Mouse (Mus musculus) kidney, embryonic 14.5 days (tissue): ENCODE data around the gene Extl1. TPM values are rescaled to one million over a fixed set of nuclear protein-coding genes. Genes with fewer than 3 reads are reported as not detected.

Experiments
- ATAC-seq: fragments of 200-750 bp; cut with Nextera tagmentation; 2 replicates; pipeline ENCODE4 v1.8.0; 2017; ENCODE audit warnings: moderate number of reproducible peaks, mild to moderate bottlenecking, moderate TSS enrichment, moderate library complexity; ENCODE audit not compliant: low FRiP score, low TSS enrichment
- H3K27ac ChIP-seq: fragments of 300-500 bp; sonication (generic); 2 replicates; pipeline ENCODE4 v1.5.1; 2014; ENCODE audit warnings: low read depth, mild to moderate bottlenecking, low read length, moderate library complexity, mixed read lengths
- H3K27me3 ChIP-seq: fragments of 300-500 bp; sonication (generic); 2 replicates; pipeline ENCODE4 v1.6.1; 2014; ENCODE audit warnings: mild to moderate bottlenecking, low read length; ENCODE audit not compliant: control insufficient read depth, insufficient read depth
- H3K36me3 ChIP-seq: fragments of 300-500 bp; sonication (generic); 2 replicates; pipeline ENCODE4 v1.6.1; 2014; ENCODE audit warnings: low read length, mixed read lengths; ENCODE audit not compliant: control insufficient read depth, insufficient read depth
- H3K4me1 ChIP-seq: fragments of 300-500 bp; sonication (generic); 2 replicates; pipeline ENCODE4 v1.6.1; 2014; ENCODE audit warnings: low read length, mixed read lengths; ENCODE audit not compliant: control insufficient read depth, insufficient read depth
- H3K4me2 ChIP-seq: fragments of 300-500 bp; sonication (generic); replicated peaks from 2 replicates; pipeline ENCODE4 v1.6.1; 2014; ENCODE audit warnings: low read depth, mild to moderate bottlenecking, low read length
- H3K4me3 ChIP-seq: fragments of 300-500 bp; sonication (generic); 2 replicates; pipeline ENCODE4 v1.5.1; 2014; ENCODE audit warnings: mild to moderate bottlenecking, low read length
- H3K9ac ChIP-seq: fragments of 300-500 bp; sonication (generic); 2 replicates; pipeline ENCODE4 v1.6.1; 2014; ENCODE audit warnings: low read depth, mild to moderate bottlenecking, low read length, moderate library complexity
- H3K9me3 ChIP-seq: fragments of 300-500 bp; sonication (generic); 2 replicates; pipeline ENCODE4 v1.6.1; 2016; ENCODE audit warnings: low read length; ENCODE audit not compliant: control insufficient read depth
- WGBS: fragments of 180-500 bp; shearing (Covaris S2); extraction: QIAGEN DNeasy Blood & Tissue Kit; methylation state at CpG from one replicate; pipeline ENCODE4 v1.1.7; 2014; 5-methylcytosine and 5-hydroxymethylcytosine counted together
- polyA plus RNA-seq: library from polyadenylated mRNA; unstranded; fragments of >200 nt; fragmentation: Nextera tagmentation; extraction: Ambion mirVana; gene quantifications from 2 replicates; pipeline ENCODE4 v1.2.1, GENCODE M21; 2014

Gene Extl1
- polyA plus RNA-seq, 1 experiment from 2014 or later = 0.23 TPM

GRCm38 (mm10) chr4:134315470-134315869, 68.2 kb downstream of the Extl1 start:
- no peaks in the 10 kb centered on the region; the same call in 1 of the 2 replicates for H3K9me3 ChIP-seq
- H3K4me1 ChIP-seq = peaks cover 4% of the 10 kb centered on the region; the same call in 1 of the 2 replicates
- H3K9ac ChIP-seq = no peak overlapping the region; the same call in 1 of the 2 replicates
- peak overlapping the region; percentile 17 for H3K4me2 ChIP-seq
- H3K27me3 ChIP-seq = no peaks in the 10 kb centered on the region
- H3K27ac ChIP-seq = no peak overlapping the region
- ATAC-seq = no peak
- H3K4me3 ChIP-seq = no peak overlapping the region
- no peaks in the 10 kb centered on the region for H3K36me3 ChIP-seq
- 74% methylated on average over 9 of the region's 9 CpGs for WGBS

- H3K9ac ChIP-seq = no peak within 1 kb of the TSS; the same call in 1 of the 2 replicates
- no peaks in the 10 kb centered on the region for H3K27me3 ChIP-seq
- no peaks in the 10 kb centered on the region; the same call in 1 of the 2 replicates for H3K9me3 ChIP-seq
- ATAC-seq = peak; percentile 55
- H3K4me1 ChIP-seq = peaks cover 4% of the 10 kb centered on the region; the same call in 1 of the 2 replicates
- no peak within 1 kb of the TSS for H3K27ac ChIP-seq
- 12% methylated on average over 11 of the region's 11 CpGs for WGBS
- no peak within 1 kb of the TSS for H3K4me3 ChIP-seq
- peak within 1 kb of the TSS; percentile 17 for H3K4me2 ChIP-seq
- H3K36me3 ChIP-seq = no peaks in the 10 kb centered on the region
These were observed 68.8 kb downstream of the Extl1 start, which contains the start of gene Trim63 for GRCm38 (mm10) chr4:134314876-134315275. Gene Trim63 (plus strand): TSS chr4:134315120.

GRCm38 (mm10) chr4:134314081-134314655, 69.5 kb downstream of the Extl1 start:
- ATAC-seq = 0 out of 2 replicates have a peak, but pooled peaks have one; percentile 23
- H3K9me3 ChIP-seq = no peaks in the 10 kb centered on the region; the same call in 1 of the 2 replicates
- no peak overlapping the region for H3K4me2 ChIP-seq
- H3K4me1 ChIP-seq = peaks cover 4% of the 10 kb centered on the region; the same call in 1 of the 2 replicates
- H3K9ac ChIP-seq = no peak overlapping the region
- H3K27ac ChIP-seq = no peak overlapping the region
- H3K4me3 ChIP-seq = no peak overlapping the region
- H3K27me3 ChIP-seq = no peaks in the 10 kb centered on the region
- H3K36me3 ChIP-seq = no peaks in the 10 kb centered on the region
- 77% methylated on average over 4 of the region's 4 CpGs for WGBS

- 98% methylated on average over 6 of the region's 6 CpGs for WGBS
- no peak overlapping the region for H3K9ac ChIP-seq
These were observed 70.7 kb downstream of the Extl1 start for GRCm38 (mm10) chr4:134312901-134313300.

GRCm38 (mm10) chr4:134312341-134312740, 71.3 kb downstream of the Extl1 start:
- 98% methylated on average over 5 of the region's 5 CpGs for WGBS
- Histone ChIP-seq H3K27ac (no peak overlapping the region), H3K9me3 (no peaks in the 10 kb centered on the region; the same call in 1 of the 2 replicates), H3K4me3 (no peak overlapping the region), H3K4me1 (peaks cover 7% of the 10 kb centered on the region), H3K9ac (no peak overlapping the region), H3K27me3 (no peaks in the 10 kb centered on the region), H3K4me2 (no peak overlapping the region), H3K36me3 (no peaks in the 10 kb centered on the region)
- ATAC-seq = no peak

More at GRCm38 (mm10) chr4:134312901-134313300, 70.7 kb downstream of the Extl1 start:
- Histone ChIP-seq H3K4me2 (no peak overlapping the region), H3K4me1 (peaks cover 4% of the 10 kb centered on the region; the same call in 1 of the 2 replicates), H3K27me3 (no peaks in the 10 kb centered on the region), H3K9me3 (no peaks in the 10 kb centered on the region; the same call in 1 of the 2 replicates), H3K4me3 (no peak overlapping the region), H3K36me3 (no peaks in the 10 kb centered on the region), H3K27ac (no peak overlapping the region)
- no peak for ATAC-seq

GRCm38 (mm10) chr4:134311784-134312183, 71.9 kb downstream of the Extl1 start:
- Histone ChIP-seq H3K36me3 (no peaks in the 10 kb centered on the region), H3K4me2 (no peak overlapping the region), H3K9me3 (no peaks in the 10 kb centered on the region; the same call in 1 of the 2 replicates), H3K9ac (no peak overlapping the region), H3K27ac (no peak overlapping the region), H3K4me3 (no peak overlapping the region), H3K27me3 (no peaks in the 10 kb centered on the region), H3K4me1 (peaks cover 12% of the 10 kb centered on the region)
- 69% methylated on average over 9 of the region's 9 CpGs for WGBS
- no peak for ATAC-seq

GRCm38 (mm10) chr4:134310656-134311055, 73.0 kb downstream of the Extl1 start:
- 83% methylated on average over 9 of the region's 9 CpGs for WGBS
- no peak for ATAC-seq
- no peak overlapping the region for H3K27ac ChIP-seq

GRCm38 (mm10) chr4:134310106-134310505, 73.5 kb downstream of the Extl1 start:
- H3K4me3 ChIP-seq = no peak overlapping the region
- WGBS = 77% methylated on average over 7 of the region's 7 CpGs
- no peaks in the 10 kb centered on the region for H3K36me3 ChIP-seq

More at GRCm38 (mm10) chr4:134310656-134311055, 73.0 kb downstream of the Extl1 start:
- H3K9me3 ChIP-seq = no peaks in the 10 kb centered on the region; the same call in 1 of the 2 replicates
- no peak overlapping the region for H3K9ac ChIP-seq
- H3K4me2 ChIP-seq = no peak overlapping the region
- peaks cover 12% of the 10 kb centered on the region for H3K4me1 ChIP-seq
- H3K36me3 ChIP-seq = no peaks in the 10 kb centered on the region
- no peaks in the 10 kb centered on the region for H3K27me3 ChIP-seq
- H3K4me3 ChIP-seq = no peak overlapping the region

More at GRCm38 (mm10) chr4:134310106-134310505, 73.5 kb downstream of the Extl1 start:
- Histone ChIP-seq H3K9me3 (no peaks in the 10 kb centered on the region; the same call in 1 of the 2 replicates), H3K27ac (no peak overlapping the region), H3K9ac (no peak overlapping the region), H3K27me3 (no peaks in the 10 kb centered on the region), H3K4me1 (peaks cover 12% of the 10 kb centered on the region), H3K4me2 (no peak overlapping the region)
- no peak for ATAC-seq
